20 mouse cellular contexts compared by ENCODE assay signal in genomic region chr6:133885871-133886415, GRCm38 (mm10). TPM values are rescaled to one million over a fixed set of nuclear protein-coding genes. Genes with fewer than 3 reads are reported as not detected.
"Had no signal": no experiment of that assay in that cellular context is flagged by ENCODE, and none has a peak within 500 bp of the region (broad histone marks: within the 10 kb centered on the region; RNA-seq: fewer than 3 reads in every experiment).

No protein-coding gene starts in this region.

- H3K36me3 ChIP-seq: lung, embryonic 15.5 days; midbrain, embryonic 13.5 days; midbrain, embryonic 15.5 days; neural tube, embryonic 12.5 days; stomach, embryonic 15.5 days had no signal

- H3K4me3 ChIP-seq: lung, embryonic 15.5 days; megakaryocyte, embryonic 14.5 days; midbrain, embryonic 13.5 days; midbrain, embryonic 15.5 days; neural tube, embryonic 12.5 days; stomach, embryonic 15.5 days had no signal

- H3K27ac ChIP-seq: lung, embryonic 15.5 days; macrophage; midbrain, embryonic 13.5 days; midbrain, embryonic 15.5 days; neural tube, embryonic 12.5 days; stomach, embryonic 15.5 days; stomach, postnatal 0 days had no signal

- DNase-seq: lung, adult 2 months; lung, postnatal 14 days; lung, postnatal 36 days; right cerebral cortex, postnatal 14 days; thymus, adult 2 months; thymus, postnatal 25 days; thymus, postnatal 4 days had no signal

- H3K4me2 ChIP-seq: lung, embryonic 15.5 days; midbrain, embryonic 11.5 days; midbrain, embryonic 13.5 days; midbrain, embryonic 15.5 days; neural tube, embryonic 12.5 days; stomach, embryonic 15.5 days had no signal

- H3K27me3 ChIP-seq: lung, embryonic 15.5 days; megakaryocyte, embryonic 14.5 days; midbrain, embryonic 13.5 days; midbrain, embryonic 15.5 days; neural tube, embryonic 12.5 days; stomach, embryonic 15.5 days had no signal

- ATAC-seq: lung, postnatal 0 days; midbrain, embryonic 13.5 days; midbrain, embryonic 15.5 days had no signal

- H3K4me1 ChIP-seq: lung, embryonic 15.5 days; megakaryocyte, embryonic 14.5 days; midbrain, embryonic 13.5 days; midbrain, embryonic 15.5 days; neural tube, embryonic 12.5 days; stomach, embryonic 15.5 days had no signal

- H3K9ac ChIP-seq: lung, embryonic 15.5 days; midbrain, embryonic 13.5 days; midbrain, embryonic 15.5 days; neural tube, embryonic 12.5 days; stomach, embryonic 15.5 days had no signal

- H3K9me3 ChIP-seq: lung, embryonic 15.5 days; megakaryocyte, embryonic 14.5 days; midbrain, embryonic 13.5 days; midbrain, embryonic 15.5 days; neural tube, embryonic 12.5 days; stomach, embryonic 15.5 days had no signal

RNA-seq across cellular contexts. Expression of gene Kap, which starts 32.4 kb away (rescaled TPM):
- polyA plus RNA-seq: lung, adult 2 months; lung, embryonic 15.5 days; lung, postnatal 0 days; macrophage; midbrain, embryonic 11.5 days; midbrain, embryonic 13.5 days; midbrain, embryonic 15.5 days; midbrain, postnatal 0 days; neural tube, embryonic 12.5 days; neural tube, embryonic 14.5 days; stomach, embryonic 15.5 days; stomach, postnatal 0 days; urinary bladder, adult 2 months had no signal
